Mouse (Mus musculus) CH12.LX (cell line): Measurements from ENCODE around the gene Ptger2. TPM values are rescaled to one million over a fixed set of nuclear protein-coding genes. Genes with fewer than 3 reads are reported as not detected.

ENCODE experiments used
- DNase-seq: peaks from one replicate; pipeline ENCODE4 v3.0.0-alpha.2; 2013; ENCODE audit errors: extremely low read depth
- H3K27ac ChIP-seq: 2 replicates; pipeline ENCODE4 v1.5.1; 2012; ENCODE audit warnings: low read depth, mild to moderate bottlenecking, control low read depth, moderate library complexity; ENCODE audit not compliant: insufficient read depth
- H3K27me3 ChIP-seq: replicated peaks from 2 replicates; pipeline ENCODE3; 2012; ENCODE audit warnings: inconsistent platforms
- H3K36me3 ChIP-seq, 2 experiments: replicated peaks in 1 of 2; 2 replicates each; pipeline versions ENCODE3 to v1.6.1; 2012; ENCODE audit warnings: inconsistent platforms in 1 of 2, low read length in 1 of 2, mild to moderate bottlenecking in 1 of 2, mixed read lengths in 1 of 2, moderate library complexity in 1 of 2; ENCODE audit not compliant: control insufficient read depth in 1 of 2, insufficient read depth in 1 of 2
- H3K4me1 ChIP-seq, 2 experiments: 2 replicates each; pipeline ENCODE4 v1.6.1; 2012; ENCODE audit warnings: inconsistent platforms in 1 of 2, moderate library complexity in 1 of 2; ENCODE audit not compliant: insufficient read depth in 2 of 2, control insufficient read depth in 1 of 2
- H3K4me2 ChIP-seq: 2 replicates; pipeline ENCODE4 v1.6.1; 2012; ENCODE audit warnings: low read depth, mild to moderate bottlenecking, control low read depth; ENCODE audit not compliant: poor library complexity, insufficient read depth, severe bottlenecking
- H3K4me3 ChIP-seq, 3 experiments: fragments of 150-350 bp in 1 of 3; sonication (generic) in 1 of 3; replicated peaks in 1 of 3; 2 replicates each; pipeline versions ENCODE3 to v1.5.1; 2011 to 2012; ENCODE audit warnings: low read depth in 2 of 3, low read length in 2 of 3, mild to moderate bottlenecking in 2 of 3, moderate library complexity in 2 of 3, control low read depth in 1 of 3, improper control_type of control experiment in 1 of 3, inconsistent platforms in 1 of 3, mixed read lengths in 1 of 3; ENCODE audit not compliant: poor library complexity in 1 of 3
- H3K79me2 ChIP-seq: replicated peaks from 2 replicates; pipeline ENCODE4 v1.6.1; 2012; ENCODE audit warnings: mild to moderate bottlenecking, moderate library complexity; ENCODE audit not compliant: control insufficient read depth, poor library complexity, insufficient read depth, severe bottlenecking; ENCODE audit errors: extremely low read depth
- H3K9ac ChIP-seq: 2 replicates; pipeline ENCODE4 v1.6.1; 2012; ENCODE audit warnings: low read depth, mild to moderate bottlenecking, control low read depth, moderate library complexity; ENCODE audit not compliant: insufficient read depth
- H3K9me3 ChIP-seq: replicated peaks from 2 replicates; pipeline ENCODE3; 2012; ENCODE audit warnings: low read length, inconsistent platforms, mixed read lengths
- CHD2 ChIP-seq: IDR thresholded peaks from 2 replicates; pipeline ENCODE4 v1.6.1; 2011; ENCODE audit warnings: low read length, improper control_type of control experiment
- ELF1 ChIP-seq: IDR thresholded peaks from 2 replicates; pipeline ENCODE4 v1.6.1; 2014; ENCODE audit warnings: low read depth, mild to moderate bottlenecking, inconsistent platforms, low read length, improper control_type of control experiment
- EP300 ChIP-seq: IDR thresholded peaks from 2 replicates; pipeline ENCODE4 v1.6.1; 2011; ENCODE audit warnings: low read length, improper control_type of control experiment
- ETS1 ChIP-seq: conservative IDR thresholded peaks from 2 replicates; pipeline ENCODE4 v1.6.1; 2012; ENCODE audit warnings: low read depth, mild to moderate bottlenecking, inconsistent platforms, low read length, improper control_type of control experiment, moderate library complexity
- GABPA ChIP-seq: IDR thresholded peaks from 2 replicates; pipeline ENCODE4 v1.6.1; 2012; ENCODE audit warnings: low read depth, low read length, improper control_type of control experiment, inconsistent platforms; ENCODE audit not compliant: insufficient replicate concordance
- HCFC1 ChIP-seq: IDR thresholded peaks from 2 replicates; pipeline ENCODE4 v1.6.1; 2012; ENCODE audit warnings: low read depth, mild to moderate bottlenecking, inconsistent platforms, low read length, improper control_type of control experiment
- JUND ChIP-seq: conservative IDR thresholded peaks from 2 replicates; pipeline ENCODE4 v1.6.1; 2011; ENCODE audit warnings: low read depth, low read length, improper control_type of control experiment
- MAFK ChIP-seq: IDR thresholded peaks from 2 replicates; pipeline ENCODE4 v1.6.1; 2011; ENCODE audit warnings: low read length, improper control_type of control experiment; ENCODE audit not compliant: insufficient replicate concordance
- MXI1 ChIP-seq: IDR thresholded peaks from 2 replicates; pipeline ENCODE4 v1.6.1; 2011; ENCODE audit warnings: mild to moderate bottlenecking, low read depth, low read length, improper control_type of control experiment
- MYC ChIP-seq: IDR thresholded peaks from 2 replicates; pipeline ENCODE4 v1.6.1; 2011; ENCODE audit warnings: low read depth, mild to moderate bottlenecking, improper control_type of control experiment, low read length
- POLR2A ChIP-seq: IDR thresholded peaks from 2 replicates; pipeline ENCODE4 v1.6.1; 2011; ENCODE audit warnings: low read depth, mild to moderate bottlenecking, improper control_type of control experiment, low read length
- RAD21 ChIP-seq: IDR thresholded peaks from 2 replicates; pipeline ENCODE4 v1.6.1; 2011; ENCODE audit warnings: low read depth, mild to moderate bottlenecking, low read length, improper control_type of control experiment, moderate library complexity
- UBTF ChIP-seq: IDR thresholded peaks from 2 replicates; pipeline ENCODE4 v1.6.1; 2012; ENCODE audit warnings: low read depth, mild to moderate bottlenecking, inconsistent platforms, low read length, improper control_type of control experiment, moderate library complexity
- USF1 ChIP-seq: IDR thresholded peaks from 2 replicates; pipeline ENCODE4 v1.6.1; 2014; ENCODE audit warnings: low read depth, mild to moderate bottlenecking, inconsistent platforms, low read length, improper control_type of control experiment
- USF2 ChIP-seq: conservative IDR thresholded peaks from 2 replicates; pipeline ENCODE4 v1.6.1; 2011; ENCODE audit warnings: low read depth, low read length, improper control_type of control experiment
- ZC3H11A ChIP-seq: IDR thresholded peaks from 2 replicates; pipeline ENCODE4 v1.6.1; 2012; ENCODE audit warnings: low read depth, mild to moderate bottlenecking, inconsistent platforms, low read length, improper control_type of control experiment
- ZKSCAN1 ChIP-seq: IDR thresholded peaks from 2 replicates; pipeline ENCODE4 v1.6.1; 2012; ENCODE audit warnings: low read depth, inconsistent platforms, low read length, improper control_type of control experiment, borderline replicate concordance
- ZMIZ1 ChIP-seq: IDR thresholded peaks from 2 replicates; pipeline ENCODE4 v1.6.1; 2012; ENCODE audit warnings: low read depth, mild to moderate bottlenecking, inconsistent platforms, low read length, improper control_type of control experiment
- ZNF384 ChIP-seq: IDR thresholded peaks from 2 replicates; pipeline ENCODE4 v1.6.1; 2012; ENCODE audit warnings: low read depth, low read length, improper control_type of control experiment, inconsistent platforms
- dilution Hi-C: fragments of 300-500 bp; cut with MboI; formaldehyde crosslinking; loops from 2 replicates; pipeline ENCODE4 v1.14.3; 2020; ENCODE audit warnings: low sequenced_read_pairs; ENCODE audit not compliant: extremely low pct_unique_long_range_greater_than_20kb, extremely low pct_ligation_motif_present
- in situ Hi-C: fragments of 300-500 bp; cut with MboI; formaldehyde crosslinking; loops from 3 replicates; pipeline ENCODE4 v1.14.3; 2019; ENCODE audit warnings: low sequenced_read_pairs, low pct_ligation_motif_present, low pct_unique_long_range_greater_than_20kb, mixed read lengths
- polyA plus RNA-seq: library from polyadenylated mRNA; unstranded; fragments of >175 nt; gene quantifications from 2 replicates; pipeline ENCODE4 v1.2.1, GENCODE M21; 2012; ENCODE audit warnings: low read depth; ENCODE audit not compliant: insufficient read length
- total RNA-seq, 2 experiments: library from RNA; depleted of rRNA; stranded (reverse); fragments of 300-350 nt in 1 of 2; fragments of >200 nt in 1 of 2; gene quantifications; 2 replicates each; pipeline ENCODE4 v1.2.3; 2012 to 2014

Ptger2 gene
- total and polyA plus RNA-seq, 3 experiments, result not detected

GRCm38 (mm10) chr14:45051116-45051515, 63.1 kb downstream of the Ptger2 start:
- no peak overlapping the region for H3K9ac ChIP-seq
- H3K4me3 ChIP-seq, result no peak overlapping the region
- in situ Hi-C loops (loop anchor here (10.0 kb wide), 1 partner anchor 46 kb away; no protein-coding TSS in a partner anchor), dilution Hi-C loops (no loop called here)
- DNase-seq, result no peak
- TF ChIP-seq EP300, result no peak
- no peak for TF ChIP-seq ZNF384
- TF ChIP-seq USF1, result no peak
- TF ChIP-seq ELF1, result no peak
- no peak for TF ChIP-seq MAFK
- no peak for TF ChIP-seq MYC
- no peak for TF ChIP-seq ETS1
- no peak for TF ChIP-seq CHD2
- no peak for TF ChIP-seq USF2
- no peak for TF ChIP-seq ZKSCAN1
- no peak for TF ChIP-seq RAD21
- no peak for TF ChIP-seq MXI1
- TF ChIP-seq HCFC1, result no peak
- TF ChIP-seq UBTF, result no peak
- no peak for TF ChIP-seq GABPA
- no peak for TF ChIP-seq ZC3H11A
- TF ChIP-seq POLR2A, result no peak
- no peak for TF ChIP-seq JUND
- TF ChIP-seq ZMIZ1, result no peak
- no peaks in the 10 kb centered on the region for H3K36me3 ChIP-seq
- H3K4me1 ChIP-seq, result peaks cover 10 to 25% of the 10 kb centered on the region in 2 experiments
- H3K79me2 ChIP-seq, result no peaks in the 10 kb centered on the region
- no peak overlapping the region for H3K4me2 ChIP-seq
- no peaks in the 10 kb centered on the region for H3K9me3 ChIP-seq
- no peak overlapping the region for H3K27ac ChIP-seq
- no peaks in the 10 kb centered on the region for H3K27me3 ChIP-seq

Other genes with a start within 250 kb of the Ptger2 start
- gene Gm8267, start 237.9 kb upstream of the Ptger2 start, total RNA-seq (2012; rRNA removed), result 0.13 TPM in 1 of 2 replicates, not detected in the other
- gene Gm8267, start 237.9 kb upstream of the Ptger2 start, total RNA-seq (2014; rRNA removed), result not detected in 2 replicates
- gene Gm8267, start 237.9 kb upstream of the Ptger2 start, polyA plus RNA-seq, result not detected in 2 replicates
- gene Ptgdr, start 128.8 kb upstream of the Ptger2 start, total RNA-seq (2012; rRNA removed), result not detected in 2 replicates
- not detected in 2 replicates for gene Ptgdr, start 128.8 kb upstream of the Ptger2 start, total RNA-seq (2014; rRNA removed)
- not detected in 2 replicates for gene Ptgdr, start 128.8 kb upstream of the Ptger2 start, polyA plus RNA-seq
- 0.13 and 0.55 TPM in 2 replicates for gene Gpr137c, start 231.5 kb downstream of the Ptger2 start, total RNA-seq (2012; rRNA removed)
- 0.12 TPM in 1 of 2 replicates, not detected in the other for gene Gpr137c, start 231.5 kb downstream of the Ptger2 start, total RNA-seq (2014; rRNA removed)
- gene Gpr137c, start 231.5 kb downstream of the Ptger2 start, polyA plus RNA-seq, result 0.07 and 0.19 TPM in 2 replicates
- 11.4 and 15.2 TPM in 2 replicates for gene Txndc16, start 232.1 kb downstream of the Ptger2 start, total RNA-seq (2012; rRNA removed)
- 8.0 and 8.7 TPM in 2 replicates for gene Txndc16, start 232.1 kb downstream of the Ptger2 start, total RNA-seq (2014; rRNA removed)
- 7.8 and 8.8 TPM in 2 replicates for gene Txndc16, start 232.1 kb downstream of the Ptger2 start, polyA plus RNA-seq